Mouse (Mus musculus) embryonic facial prominence, embryonic 14.5 days (tissue): Measurements from ENCODE around the gene A930033H14Rik. TPM values are rescaled to one million over a fixed set of nuclear protein-coding genes. Genes with fewer than 3 reads are reported as not detected.

Experiments used
- ATAC-seq: fragments of 200-750 bp; cut with Nextera tagmentation; 2 replicates; pipeline ENCODE4 v1.8.0; 2017; ENCODE audit warnings: low read depth, moderate number of reproducible peaks, moderate TSS enrichment
- DNase-seq: peaks from one replicate; pipeline ENCODE4 v3.0.0-alpha.2; 2015; ENCODE audit warnings: low spot score
- H3K27ac ChIP-seq: fragments of 300-500 bp; sonication (generic); replicated peaks from 2 replicates; pipeline ENCODE4 v1.5.1; 2014; ENCODE audit warnings: low read depth, mild to moderate bottlenecking, low read length, moderate library complexity
- H3K27me3 ChIP-seq: fragments of 300-500 bp; sonication (generic); replicated peaks from 2 replicates; pipeline ENCODE4 v1.6.1; 2014; ENCODE audit warnings: low read length; ENCODE audit not compliant: control insufficient read depth, insufficient read depth
- H3K36me3 ChIP-seq: fragments of 300-500 bp; sonication (generic); 2 replicates; pipeline ENCODE4 v1.6.1; 2014; ENCODE audit warnings: low read length, mixed read lengths; ENCODE audit not compliant: control insufficient read depth, insufficient read depth
- H3K4me1 ChIP-seq: fragments of 300-500 bp; sonication (generic); 2 replicates; pipeline ENCODE4 v1.6.1; 2014; ENCODE audit warnings: antibody characterized with exemption, low read length; ENCODE audit not compliant: control insufficient read depth, insufficient read depth
- H3K4me2 ChIP-seq: fragments of 300-500 bp; sonication (generic); 2 replicates; pipeline ENCODE4 v1.6.1; 2014; ENCODE audit warnings: low read depth, mild to moderate bottlenecking, low read length, moderate library complexity, mixed read lengths
- H3K4me3 ChIP-seq: fragments of 300-500 bp; sonication (generic); 2 replicates; pipeline ENCODE4 v1.5.1; 2014; ENCODE audit warnings: low read depth, mild to moderate bottlenecking, low read length
- H3K9ac ChIP-seq: fragments of 300-500 bp; sonication (generic); 2 replicates; pipeline ENCODE4 v1.6.1; 2014; ENCODE audit warnings: low read depth, mild to moderate bottlenecking, low read length, moderate library complexity, mixed read lengths
- H3K9me3 ChIP-seq: fragments of 300-500 bp; sonication (generic); 2 replicates; pipeline ENCODE4 v1.6.1; 2016; ENCODE audit warnings: low read length; ENCODE audit not compliant: control insufficient read depth
- WGBS: fragments of 180-500 bp; shearing (Covaris S2); extraction: QIAGEN DNeasy Blood & Tissue Kit; methylation state at CpG from one replicate; pipeline ENCODE4 v1.1.7; 2014; 5-methylcytosine and 5-hydroxymethylcytosine counted together
- polyA plus RNA-seq: library from polyadenylated mRNA; unstranded; fragments of >200 nt; fragmentation: Nextera tagmentation; extraction: Ambion mirVana; gene quantifications from 2 replicates; pipeline ENCODE4 v1.2.1, GENCODE M21; 2014

The A930033H14Rik gene
- polyA plus RNA-seq, 1 experiment from 2014 or later: 2.5 TPM

- Histone ChIP-seq H3K9me3 (0 out of 2 replicates have a peak, but pooled peaks cover 4% of the 10 kb centered on the region), H3K4me1 (0 out of 2 replicates have a peak, but pooled peaks cover 11% of the 10 kb centered on the region), H3K4me2 (no peak overlapping the region), H3K36me3 (no peaks in the 10 kb centered on the region), H3K27me3 (no peaks in the 10 kb centered on the region), H3K27ac (peak overlapping the region; percentile 85), H3K9ac (no peak overlapping the region), H3K4me3 (no peak overlapping the region)
- no peak for ATAC-seq
- WGBS: 90% methylated on average over 4 of the region's 4 CpGs
- DNase-seq: no peak
Measured at GRCm38 (mm10) chr10:69184903-69185302, 28.0 kb downstream of the A930033H14Rik start.

GRCm38 (mm10) chr10:69180997-69181396 is 31.9 kb downstream of the A930033H14Rik start:
- peaks cover 7% of the 10 kb centered on the region; the same call in 1 of the 2 replicates for H3K4me1 ChIP-seq
- DNase-seq: no peak
- WGBS: 67% methylated on average over 3 of the region's 3 CpGs
- no peak overlapping the region for H3K9ac ChIP-seq
- ATAC-seq: no peak
- H3K4me2 ChIP-seq: no peak overlapping the region
- no peaks in the 10 kb centered on the region for H3K27me3 ChIP-seq
- 0 out of 2 replicates have a peak, but pooled peaks cover 4% of the 10 kb centered on the region for H3K9me3 ChIP-seq
- no peak overlapping the region for H3K27ac ChIP-seq
- H3K36me3 ChIP-seq: no peaks in the 10 kb centered on the region
- no peak overlapping the region for H3K4me3 ChIP-seq

GRCm38 (mm10) chr10:69179341-69179740 is 33.6 kb downstream of the A930033H14Rik start:
- Histone ChIP-seq H3K27me3 (no peaks in the 10 kb centered on the region), H3K4me3 (no peak overlapping the region), H3K36me3 (no peaks in the 10 kb centered on the region), H3K4me2 (no peak overlapping the region), H3K4me1 (no peaks in the 10 kb centered on the region; the same call in 1 of the 2 replicates), H3K9me3 (0 out of 2 replicates have a peak, but pooled peaks cover 4% of the 10 kb centered on the region), H3K9ac (no peak overlapping the region), H3K27ac (no peak overlapping the region)
- WGBS: 95% methylated on average over 1 of the region's 1 CpGs
- DNase-seq (no peak), ATAC-seq (no peak)

GRCm38 (mm10) chr10:69176116-69176515 is 36.8 kb downstream of the A930033H14Rik start:
- H3K27ac ChIP-seq: no peak overlapping the region
- no peak for ATAC-seq
- H3K4me1 ChIP-seq: no peaks in the 10 kb centered on the region; the same call in 1 of the 2 replicates
- H3K9ac ChIP-seq: no peak overlapping the region
- 68% methylated on average over 3 of the region's 3 CpGs for WGBS
- H3K27me3 ChIP-seq: no peaks in the 10 kb centered on the region
- no peak overlapping the region for H3K4me3 ChIP-seq
- no peak overlapping the region for H3K4me2 ChIP-seq
- no peaks in the 10 kb centered on the region for H3K36me3 ChIP-seq
- no peak for DNase-seq
- H3K9me3 ChIP-seq: no peaks in the 10 kb centered on the region

- 74% methylated on average over 3 of the region's 3 CpGs for WGBS
- Histone ChIP-seq H3K9me3 (no peaks in the 10 kb centered on the region), H3K27me3 (no peaks in the 10 kb centered on the region), H3K4me3 (no peak overlapping the region), H3K27ac (no peak overlapping the region), H3K9ac (no peak overlapping the region), H3K36me3 (no peaks in the 10 kb centered on the region), H3K4me1 (no peaks in the 10 kb centered on the region), H3K4me2 (no peak overlapping the region)
- ATAC-seq: no peak
- no peak for DNase-seq
Measured at GRCm38 (mm10) chr10:69172412-69172811, 40.5 kb downstream of the A930033H14Rik start.

- Histone ChIP-seq H3K4me1 (no peaks in the 10 kb centered on the region), H3K4me2 (no peak overlapping the region), H3K9me3 (0 out of 2 replicates have a peak, but pooled peaks cover 8% of the 10 kb centered on the region), H3K36me3 (no peaks in the 10 kb centered on the region), H3K9ac (no peak overlapping the region), H3K4me3 (no peak overlapping the region), H3K27me3 (no peaks in the 10 kb centered on the region), H3K27ac (no peak overlapping the region)
- no peak for DNase-seq
- 81% methylated on average over 12 of the region's 12 CpGs for WGBS
- no peak for ATAC-seq
Measured at GRCm38 (mm10) chr10:69166514-69166913, 46.4 kb downstream of the A930033H14Rik start.

GRCm38 (mm10) chr10:69165847-69166246 is 47.1 kb downstream of the A930033H14Rik start:
- ATAC-seq (no peak), DNase-seq (no peak)
- Histone ChIP-seq H3K4me1 (no peaks in the 10 kb centered on the region), H3K4me3 (no peak overlapping the region), H3K27ac (no peak overlapping the region), H3K9me3 (0 out of 2 replicates have a peak, but pooled peaks cover 8% of the 10 kb centered on the region), H3K4me2 (no peak overlapping the region), H3K27me3 (no peaks in the 10 kb centered on the region), H3K9ac (no peak overlapping the region), H3K36me3 (no peaks in the 10 kb centered on the region)
- 86% methylated on average over 3 of the region's 3 CpGs for WGBS

- 0 out of 2 replicates have a peak, but pooled peaks cover 8% of the 10 kb centered on the region for H3K9me3 ChIP-seq
- no peak overlapping the region for H3K4me2 ChIP-seq
- ATAC-seq: no peak
- H3K36me3 ChIP-seq: no peaks in the 10 kb centered on the region
- H3K27ac ChIP-seq: no peak overlapping the region
- WGBS: 62% methylated on average over 7 of the region's 7 CpGs
- H3K4me3 ChIP-seq: no peak overlapping the region
- H3K27me3 ChIP-seq: no peaks in the 10 kb centered on the region
- H3K4me1 ChIP-seq: no peaks in the 10 kb centered on the region
- peak; percentile 35 for DNase-seq
- H3K9ac ChIP-seq: no peak overlapping the region
Measured at GRCm38 (mm10) chr10:69165125-69165524, 47.8 kb downstream of the A930033H14Rik start.

- 84% methylated on average over 5 of the region's 5 CpGs for WGBS
- Histone ChIP-seq H3K4me3 (no peak overlapping the region), H3K36me3 (no peaks in the 10 kb centered on the region), H3K4me1 (no peaks in the 10 kb centered on the region), H3K9me3 (0 out of 2 replicates have a peak, but pooled peaks cover 8% of the 10 kb centered on the region), H3K4me2 (no peak overlapping the region), H3K27me3 (no peaks in the 10 kb centered on the region), H3K9ac (no peak overlapping the region), H3K27ac (no peak overlapping the region)
- no peak for ATAC-seq
- no peak for DNase-seq
Measured at GRCm38 (mm10) chr10:69163216-69163615, 49.7 kb downstream of the A930033H14Rik start.
